Mouse (Mus musculus) heart, postnatal 0 days (tissue): ENCODE measurements at regions not wholly inside any gene's neighbourhood (a gene's known extent, or its start where the extent isn't known, plus 50 kb on each side); places are given as distances from the start of the nearest gene placed in this dataset.

ENCODE experiments used
- ATAC-seq: fragments of 200-750 bp; cut with Nextera tagmentation; 2 replicates; pipeline ENCODE4 v1.8.0; 2017; ENCODE audit warnings: low read depth, moderate number of reproducible peaks, moderate library complexity; ENCODE audit not compliant: insufficient read depth
- DNase-seq: peaks from one replicate; pipeline ENCODE4 v3.0.0-alpha.2; 2016; ENCODE audit warnings: low spot score
- H3K27ac ChIP-seq: fragments of 300-500 bp; sonication (generic); 2 replicates; pipeline ENCODE4 v1.5.1; 2014; ENCODE audit warnings: low read depth, mild to moderate bottlenecking
- H3K27me3 ChIP-seq: fragments of 300-500 bp; sonication (generic); 2 replicates; pipeline ENCODE4 v1.6.1; 2014; ENCODE audit warnings: low read length, mixed read lengths; ENCODE audit not compliant: control insufficient read depth, insufficient read depth
- H3K36me3 ChIP-seq: fragments of 300-500 bp; sonication (generic); replicated peaks from 2 replicates; pipeline ENCODE4 v1.6.1; 2014; ENCODE audit warnings: low read length, mixed read lengths; ENCODE audit not compliant: control insufficient read depth, insufficient read depth
- H3K4me1 ChIP-seq: fragments of 300-500 bp; sonication (generic); 2 replicates; pipeline ENCODE4 v1.6.1; 2014; ENCODE audit warnings: antibody characterized with exemption; ENCODE audit not compliant: control insufficient read depth, insufficient read depth
- H3K4me2 ChIP-seq: fragments of 300-500 bp; sonication (generic); 2 replicates; pipeline ENCODE4 v1.6.1; 2014; ENCODE audit warnings: low read depth, mild to moderate bottlenecking, low read length, moderate library complexity
- H3K4me3 ChIP-seq: fragments of 300-500 bp; sonication (generic); 2 replicates; pipeline ENCODE4 v1.5.1; 2014; ENCODE audit warnings: low read depth, low read length
- H3K9ac ChIP-seq: fragments of 300-500 bp; sonication (generic); replicated peaks from 2 replicates; pipeline ENCODE4 v1.6.1; 2014; ENCODE audit warnings: low read depth, low read length, mixed read lengths
- H3K9me3 ChIP-seq: fragments of 300-500 bp; sonication (generic); replicated peaks from 2 replicates; pipeline ENCODE4 v1.6.1; 2016; ENCODE audit warnings: low read length; ENCODE audit not compliant: control insufficient read depth
- CTCF ChIP-seq: IDR thresholded peaks from 2 replicates; pipeline ENCODE4 v1.5.1; 2016; ENCODE audit warnings: antibody characterized with exemption, control low read depth, low read depth
- EP300 ChIP-seq: IDR thresholded peaks from 2 replicates; pipeline ENCODE4 v1.6.1; 2016; ENCODE audit warnings: antibody characterized with exemption, low read depth
- WGBS: fragments of 180-500 bp; shearing (Covaris S2); extraction: QIAGEN DNeasy Blood & Tissue Kit; methylation state at CpG from one replicate; pipeline ENCODE4 v1.1.7; 2014; 5-methylcytosine and 5-hydroxymethylcytosine counted together

DNA sequence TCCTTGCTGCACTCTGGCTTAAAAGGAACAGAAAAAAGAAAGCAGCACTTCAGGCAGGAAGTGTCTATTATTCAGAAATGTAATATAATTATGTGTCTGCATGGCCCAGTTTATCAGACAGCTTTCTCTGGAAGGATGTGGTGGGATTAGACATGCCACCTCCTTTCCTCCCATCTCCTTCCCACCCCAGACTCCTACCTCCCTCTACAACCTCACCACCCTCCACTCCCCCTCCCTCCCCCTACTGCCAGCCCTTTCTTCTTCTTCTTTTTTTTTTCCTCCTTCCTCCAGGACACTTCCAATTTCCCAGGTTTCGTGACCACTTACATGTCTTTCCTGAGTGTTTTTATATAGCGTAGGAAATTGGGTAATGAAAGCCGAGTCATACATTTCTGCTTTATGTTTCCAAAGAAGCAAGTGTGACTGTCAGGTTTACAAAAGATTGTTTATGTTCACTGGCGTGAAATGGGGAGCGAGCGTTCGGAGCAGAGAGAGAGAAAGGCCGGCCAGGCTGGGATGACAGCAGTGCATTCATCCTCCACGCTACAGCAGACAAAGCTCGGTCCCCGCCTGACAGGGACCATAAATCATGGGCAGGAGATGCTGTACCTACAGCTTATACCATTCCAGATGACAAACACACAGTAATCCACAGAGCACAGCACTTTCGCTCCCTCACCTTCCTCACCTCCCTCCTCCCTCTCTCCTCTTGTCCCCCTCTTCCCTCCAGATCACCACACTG, 354.6 kb upstream of the Zfp703 start:
- ATAC-seq = no peak
- no peak overlapping the region for H3K4me3 ChIP-seq
- no peak overlapping the region for H3K27ac ChIP-seq

DNA sequence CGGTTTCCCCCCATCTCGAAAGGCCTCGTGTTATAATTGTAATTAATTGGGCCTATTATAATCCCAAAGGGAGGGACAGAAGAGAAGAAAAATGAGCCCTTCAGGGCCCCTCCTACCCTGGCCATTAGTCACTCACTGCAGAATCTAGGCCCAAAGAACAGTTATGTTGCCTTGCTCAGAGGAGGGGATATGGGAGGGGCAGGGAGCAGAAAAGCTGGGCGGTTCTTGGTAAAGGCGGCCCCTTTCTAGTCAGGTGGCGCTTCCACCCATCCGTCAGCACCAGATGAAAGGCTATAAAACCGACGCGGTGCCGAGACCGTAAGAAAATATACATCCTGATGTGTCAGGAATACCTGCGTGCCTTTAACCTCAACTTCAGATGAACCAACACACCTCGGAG, 350.9 kb upstream of the Zfp703 start:
- DNase-seq (no peak), ATAC-seq (no peak)
- H3K9ac ChIP-seq = no peak overlapping the region
- no peak overlapping the region for H3K4me2 ChIP-seq
- WGBS = 83% methylated on average over 14 of the region's 14 CpGs
- H3K9me3 ChIP-seq = no peaks in the 10 kb centered on the region
- TF ChIP-seq EP300 = no peak
- no peak for TF ChIP-seq CTCF
- no peaks in the 10 kb centered on the region for H3K4me1 ChIP-seq
- H3K27ac ChIP-seq = no peak overlapping the region
- H3K27me3 ChIP-seq = 0 out of 2 replicates have a peak, but pooled peaks cover 3% of the 10 kb centered on the region
- H3K4me3 ChIP-seq = no peak overlapping the region
- no peaks in the 10 kb centered on the region for H3K36me3 ChIP-seq

More for the DNA sequence above, 354.6 kb upstream of the Zfp703 start:
- H3K9ac ChIP-seq = no peak overlapping the region
- no peaks in the 10 kb centered on the region for H3K27me3 ChIP-seq
- H3K9me3 ChIP-seq = no peaks in the 10 kb centered on the region
- H3K4me2 ChIP-seq = no peak overlapping the region
- TF ChIP-seq EP300 (no peak), CTCF (no peak)
- H3K4me1 ChIP-seq = no peaks in the 10 kb centered on the region
- DNase-seq = no peak
- WGBS = 41% methylated on average over 12 of the region's 12 CpGs
- H3K36me3 ChIP-seq = no peaks in the 10 kb centered on the region

DNA sequence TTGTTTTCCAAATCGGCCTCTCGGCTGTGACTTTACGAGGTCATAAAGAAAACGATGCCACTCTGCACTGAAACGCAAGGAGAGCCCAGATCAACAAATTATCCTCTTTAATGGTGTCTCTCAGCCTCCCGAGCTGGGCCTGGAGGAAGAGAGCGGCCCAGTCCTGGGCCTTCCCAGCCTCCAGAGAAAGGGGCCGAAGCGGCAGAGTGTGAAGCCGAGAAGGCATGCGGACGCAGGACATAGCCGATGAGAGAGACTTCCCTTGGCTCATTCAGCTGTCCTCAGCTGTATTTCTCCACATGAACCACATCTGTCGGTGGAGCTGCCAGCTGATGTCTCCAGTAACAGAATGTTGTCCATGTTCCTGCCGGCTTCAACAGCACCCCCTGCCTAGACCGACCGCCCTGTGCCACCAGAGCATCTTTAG, 350.5 kb upstream of the Zfp703 start:
- no peak overlapping the region for H3K4me3 ChIP-seq
- no peaks in the 10 kb centered on the region for H3K9me3 ChIP-seq
- ATAC-seq (no peak), DNase-seq (no peak)
- H3K27ac ChIP-seq = no peak overlapping the region
- H3K27me3 ChIP-seq = 0 out of 2 replicates have a peak, but pooled peaks cover 3% of the 10 kb centered on the region
- H3K4me2 ChIP-seq = no peak overlapping the region
- no peak overlapping the region for H3K9ac ChIP-seq
- WGBS = 71% methylated on average over 17 of the region's 17 CpGs
- H3K4me1 ChIP-seq = no peaks in the 10 kb centered on the region
- TF ChIP-seq CTCF (no peak), EP300 (no peak)
- no peaks in the 10 kb centered on the region for H3K36me3 ChIP-seq

DNA sequence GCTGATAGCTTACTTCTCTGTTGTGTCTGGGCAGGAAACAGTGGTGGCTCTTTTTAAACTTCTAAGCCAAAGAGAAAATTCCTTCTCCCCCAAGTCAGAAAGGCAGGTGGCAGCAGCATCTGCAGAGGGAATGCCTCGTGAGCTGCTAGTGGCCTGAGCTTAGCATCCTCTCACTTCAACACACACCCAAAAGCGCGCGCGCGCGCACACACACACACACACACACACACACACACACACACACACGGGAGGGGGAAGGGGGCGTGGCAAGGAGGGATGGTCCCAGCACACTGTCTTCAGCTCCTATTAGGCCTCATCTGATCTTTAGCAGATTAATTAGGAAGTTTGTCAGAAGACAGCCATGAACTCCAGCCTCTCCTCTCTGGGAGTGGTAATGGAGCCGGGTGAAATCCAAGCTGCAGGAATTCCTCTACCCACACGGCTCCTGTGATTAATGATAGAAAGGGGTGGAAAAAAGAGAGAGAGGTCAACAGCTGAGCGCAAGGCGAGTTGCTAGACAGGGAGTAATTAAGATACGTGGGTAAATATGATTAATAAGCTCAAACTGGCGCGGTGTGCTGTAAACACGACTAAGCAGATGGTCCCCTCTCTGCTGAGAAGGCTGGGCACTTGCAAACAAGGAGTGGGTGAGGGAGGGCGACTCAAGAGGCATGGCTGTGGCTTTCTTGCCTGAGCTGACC, 349.8 kb upstream of the Zfp703 start:
- ATAC-seq = no peak
- Histone ChIP-seq H3K4me2 (no peak overlapping the region), H3K4me1 (no peaks in the 10 kb centered on the region), H3K27ac (no peak overlapping the region), H3K9ac (no peak overlapping the region), H3K36me3 (no peaks in the 10 kb centered on the region), H3K4me3 (no peak overlapping the region), H3K9me3 (no peaks in the 10 kb centered on the region), H3K27me3 (0 out of 2 replicates have a peak, but pooled peaks cover 3% of the 10 kb centered on the region)
- 67% methylated on average over 17 of the region's 18 CpGs for WGBS
- DNase-seq = no peak
- TF ChIP-seq CTCF (no peak), EP300 (no peak)

DNA sequence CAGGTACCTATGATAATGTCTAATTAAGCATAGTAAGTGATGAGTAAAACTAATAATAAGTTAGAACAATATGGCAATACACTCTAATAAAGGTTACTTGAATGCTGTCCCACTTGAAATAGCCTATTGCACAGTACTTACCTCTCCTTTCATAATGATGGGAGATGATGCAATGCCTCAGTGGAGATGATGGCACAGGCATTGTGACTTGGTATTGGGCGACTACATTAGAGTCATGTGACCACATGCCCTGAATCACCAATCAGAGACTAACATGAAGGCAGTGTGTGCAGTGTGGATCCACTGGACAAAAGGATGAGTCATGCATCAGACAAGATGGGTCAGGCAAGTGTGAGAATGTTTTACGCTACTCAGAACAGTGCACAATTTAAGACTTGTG, 346.6 kb upstream of the Zfp703 start:
- Histone ChIP-seq H3K27ac (no peak overlapping the region), H3K27me3 (0 out of 2 replicates have a peak, but pooled peaks cover 3% of the 10 kb centered on the region), H3K4me3 (no peak overlapping the region), H3K9ac (no peak overlapping the region), H3K4me1 (no peaks in the 10 kb centered on the region), H3K36me3 (no peaks in the 10 kb centered on the region), H3K4me2 (no peak overlapping the region), H3K9me3 (no peaks in the 10 kb centered on the region)
- ATAC-seq (no peak), DNase-seq (no peak)
- 74% methylated on average over 2 of the region's 2 CpGs for WGBS
- no peak for TF ChIP-seq CTCF
- no peak for TF ChIP-seq EP300
